Mouse (Mus musculus) heart, embryonic 12.5 days (tissue): Measurements from ENCODE around the gene Mrpl3. TPM values are rescaled to one million over a fixed set of nuclear protein-coding genes. Genes with fewer than 3 reads are reported as not detected.
"Not testable (repeated sequence)": the region's sequence is repeated elsewhere in the genome, so short reads cannot be mapped to it uniquely, and the experiment has no call there.

Experiments used
- ATAC-seq: fragments of 200-750 bp; cut with Nextera tagmentation; 2 replicates; pipeline ENCODE4 v1.8.0; 2017; ENCODE audit warnings: moderate TSS enrichment, moderate library complexity; ENCODE audit not compliant: insufficient number of reproducible peaks, low FRiP score
- H3K27ac ChIP-seq: fragments of 300-500 bp; sonication (generic); 2 replicates; pipeline ENCODE4 v1.5.1; 2016; ENCODE audit warnings: mild to moderate bottlenecking, moderate library complexity; ENCODE audit not compliant: poor library complexity, severe bottlenecking
- H3K27me3 ChIP-seq: fragments of 300-500 bp; sonication (generic); replicated peaks from 2 replicates; pipeline ENCODE4 v1.6.1; 2016; ENCODE audit warnings: mild to moderate bottlenecking, moderate library complexity
- H3K36me3 ChIP-seq: fragments of 300-500 bp; sonication (generic); 2 replicates; pipeline ENCODE4 v1.6.1; 2016; ENCODE audit warnings: mild to moderate bottlenecking, moderate library complexity
- H3K4me1 ChIP-seq: fragments of 300-500 bp; sonication (generic); replicated peaks from 2 replicates; pipeline ENCODE4 v1.6.1; 2016; ENCODE audit warnings: mild to moderate bottlenecking
- H3K4me2 ChIP-seq: fragments of 300-500 bp; sonication (generic); 2 replicates; pipeline ENCODE4 v1.6.1; 2016; ENCODE audit warnings: mild to moderate bottlenecking, moderate library complexity
- H3K4me3 ChIP-seq: fragments of 300-500 bp; sonication (generic); 2 replicates; pipeline ENCODE4 v1.5.1; 2016; ENCODE audit warnings: mild to moderate bottlenecking
- H3K9ac ChIP-seq: fragments of 300-500 bp; sonication (generic); 2 replicates; pipeline ENCODE4 v1.6.1; 2016; ENCODE audit warnings: mild to moderate bottlenecking, moderate library complexity
- H3K9me3 ChIP-seq: fragments of 300-500 bp; sonication (generic); replicated peaks from 2 replicates; pipeline ENCODE4 v1.6.1; 2016; ENCODE audit warnings: mild to moderate bottlenecking, moderate library complexity
- WGBS: fragments of 180-500 bp; shearing (Covaris S2); methylation state at CpG from one replicate; pipeline ENCODE4 v1.1.7; 2016; 5-methylcytosine and 5-hydroxymethylcytosine counted together
- polyA plus RNA-seq: library from polyadenylated mRNA; unstranded; fragments of >200 nt; fragmentation: Nextera tagmentation; extraction: Ambion mirVana; gene quantifications from 2 replicates; pipeline ENCODE4 v1.2.1, GENCODE M21; 2016

The Mrpl3 gene
- polyA plus RNA-seq, 1 experiment from 2014 or later = 116 TPM

- WGBS = 93% methylated on average over 10 of the region's 10 CpGs
- Histone ChIP-seq H3K4me3 (no peak overlapping the region), H3K4me1 (no peaks in the 10 kb centered on the region), H3K9ac (no peak overlapping the region), H3K9me3 (no peaks in the 10 kb centered on the region), H3K27me3 (no peaks in the 10 kb centered on the region), H3K4me2 (no peak overlapping the region), H3K27ac (no peak overlapping the region), H3K36me3 (peaks cover 84% of the 10 kb centered on the region)
- ATAC-seq = no peak
Observed at GRCm38 (mm10) chr9:105069106-105069505, 16.1 kb downstream of the Mrpl3 start.

GRCm38 (mm10) chr9:105072991-105073748 is 20.1 kb downstream of the Mrpl3 start:
- H3K27ac ChIP-seq = no peak overlapping the region
- no peaks in the 10 kb centered on the region for H3K27me3 ChIP-seq
- no peaks in the 10 kb centered on the region for H3K4me1 ChIP-seq
- no peak overlapping the region for H3K4me2 ChIP-seq
- no peak overlapping the region for H3K4me3 ChIP-seq
- ATAC-seq = no peak
- H3K9ac ChIP-seq = no peak overlapping the region
- 81% methylated on average over 4 of the region's 4 CpGs for WGBS
- H3K36me3 ChIP-seq = peaks cover 79% of the 10 kb centered on the region
- no peaks in the 10 kb centered on the region for H3K9me3 ChIP-seq

DNA sequence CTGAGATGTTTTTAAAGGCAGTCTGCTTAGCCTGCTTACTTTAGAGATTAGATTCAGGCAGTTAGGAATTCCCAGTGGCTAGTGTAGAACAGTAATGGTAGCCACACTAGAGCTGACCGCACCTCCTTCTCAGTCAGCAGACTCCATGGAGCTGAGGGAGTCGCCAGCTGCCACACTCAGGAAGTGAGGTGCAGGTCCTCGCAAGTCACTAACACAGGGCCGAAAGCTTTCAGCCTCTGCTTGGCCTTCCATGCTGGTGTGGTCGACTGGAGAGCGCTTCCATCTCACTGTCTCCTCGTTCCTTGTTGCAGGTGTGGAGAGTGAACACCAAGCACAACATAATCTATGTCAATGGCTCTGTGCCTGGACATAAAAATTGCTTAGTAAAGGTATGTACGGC is 21.8 kb downstream of the Mrpl3 start:
- H3K36me3 ChIP-seq = peaks cover 69% of the 10 kb centered on the region
- H3K9ac ChIP-seq = no peak overlapping the region
- no peak overlapping the region for H3K27ac ChIP-seq
- H3K4me1 ChIP-seq = no peaks in the 10 kb centered on the region
- no peaks in the 10 kb centered on the region for H3K27me3 ChIP-seq
- H3K4me2 ChIP-seq = no peak overlapping the region
- no peak overlapping the region for H3K4me3 ChIP-seq
- no peaks in the 10 kb centered on the region for H3K9me3 ChIP-seq
- WGBS = 87% methylated on average over 8 of the region's 8 CpGs
- ATAC-seq = no peak

DNA sequence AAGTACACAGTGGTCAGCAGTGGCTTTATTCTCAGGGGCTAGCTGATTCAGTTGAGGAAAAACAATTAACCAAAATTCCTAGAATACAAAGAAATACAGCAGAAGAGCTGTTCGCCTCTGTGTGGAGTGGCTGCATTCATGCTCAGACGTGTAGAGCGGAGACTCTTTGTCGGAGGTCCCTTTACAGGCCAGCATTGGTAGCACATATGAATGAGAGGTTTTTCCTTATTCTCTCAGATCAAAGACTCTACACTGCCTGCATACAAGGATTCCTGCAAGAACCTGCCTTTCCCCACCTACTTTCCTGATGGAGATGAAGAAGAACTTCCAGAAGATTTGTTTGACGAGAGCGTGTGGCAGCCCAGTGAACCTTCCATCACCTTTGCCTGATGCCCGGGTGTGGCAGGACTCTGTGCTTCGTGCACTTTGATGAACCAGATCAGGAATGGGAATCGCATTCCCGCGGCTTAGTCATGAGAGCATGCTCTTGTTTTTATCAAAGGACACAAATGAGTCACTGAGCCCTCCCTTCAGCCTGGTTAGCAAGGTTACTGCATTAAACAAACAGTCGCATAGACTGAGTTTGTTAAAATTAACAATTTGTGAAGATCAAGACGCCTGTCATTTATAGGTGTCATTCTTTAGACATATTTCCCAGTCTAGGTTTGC is 23.9 kb downstream of the Mrpl3 start:
- H3K4me2 ChIP-seq = no peak overlapping the region
- H3K9ac ChIP-seq = no peak overlapping the region
- H3K4me3 ChIP-seq = no peak overlapping the region
- WGBS = 82% methylated on average over 13 of the region's 13 CpGs
- ATAC-seq = no peak
- peaks cover 55% of the 10 kb centered on the region for H3K36me3 ChIP-seq
- no peak overlapping the region for H3K27ac ChIP-seq
- no peaks in the 10 kb centered on the region for H3K27me3 ChIP-seq
- no peaks in the 10 kb centered on the region for H3K4me1 ChIP-seq
- no peaks in the 10 kb centered on the region for H3K9me3 ChIP-seq

GRCm38 (mm10) chr9:105078460-105078859 is 25.4 kb downstream of the Mrpl3 start:
- no peak overlapping the region for H3K9ac ChIP-seq
- no peaks in the 10 kb centered on the region for H3K4me1 ChIP-seq
- WGBS = 82% methylated on average over 4 of the region's 4 CpGs
- H3K9me3 ChIP-seq = no peaks in the 10 kb centered on the region
- H3K27me3 ChIP-seq = no peaks in the 10 kb centered on the region
- no peak for ATAC-seq
- H3K27ac ChIP-seq = no peak overlapping the region
- H3K4me2 ChIP-seq = no peak overlapping the region
- H3K36me3 ChIP-seq = peaks cover 39% of the 10 kb centered on the region
- no peak overlapping the region for H3K4me3 ChIP-seq

DNA sequence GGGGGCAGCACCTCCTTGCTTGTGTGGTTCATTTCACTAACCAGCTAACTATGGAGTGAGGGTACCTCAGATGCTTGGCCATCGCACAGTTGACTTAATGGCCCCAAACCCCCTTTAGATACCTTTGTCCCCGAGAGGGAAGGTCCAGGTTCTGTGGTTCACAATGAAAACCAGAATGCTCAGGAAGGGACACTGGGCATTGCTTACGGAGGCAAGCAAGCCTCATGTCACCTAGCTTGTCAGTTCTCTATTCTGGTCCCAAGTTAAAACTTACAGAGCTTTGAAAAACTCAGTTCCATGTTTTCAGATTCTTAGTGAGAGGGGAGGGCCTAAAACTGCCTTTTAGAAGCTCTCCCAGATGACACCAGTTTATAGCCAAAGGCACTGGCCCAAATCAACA is 27.2 kb downstream of the Mrpl3 start:
- H3K4me3 ChIP-seq = no peak overlapping the region
- peaks cover 23% of the 10 kb centered on the region for H3K36me3 ChIP-seq
- no peaks in the 10 kb centered on the region for H3K27me3 ChIP-seq
- no peak overlapping the region for H3K4me2 ChIP-seq
- H3K27ac ChIP-seq = no peak overlapping the region
- H3K4me1 ChIP-seq = no peaks in the 10 kb centered on the region
- H3K9ac ChIP-seq = no peak overlapping the region
- no peak for ATAC-seq
- 0 out of 2 replicates have a peak, but pooled peaks cover 3% of the 10 kb centered on the region for H3K9me3 ChIP-seq
- 81% methylated on average over 3 of the region's 3 CpGs for WGBS

GRCm38 (mm10) chr9:105100807-105101570 is 48.0 kb downstream of the Mrpl3 start:
- H3K4me3 ChIP-seq = no peak overlapping the region
- no peaks in the 10 kb centered on the region for H3K36me3 ChIP-seq
- WGBS = 60% methylated on average over 15 of the region's 15 CpGs
- H3K27me3 ChIP-seq = no peaks in the 10 kb centered on the region
- no peaks in the 10 kb centered on the region for H3K9me3 ChIP-seq
- ATAC-seq = no peak
- no peak overlapping the region for H3K27ac ChIP-seq
- H3K4me1 ChIP-seq = no peaks in the 10 kb centered on the region
- no peak overlapping the region for H3K9ac ChIP-seq
- H3K4me2 ChIP-seq = no peak overlapping the region

GRCm38 (mm10) chr9:105101911-105102310 is 48.9 kb downstream of the Mrpl3 start:
- H3K4me1 ChIP-seq = no peaks in the 10 kb centered on the region
- no peaks in the 10 kb centered on the region for H3K9me3 ChIP-seq
- H3K27ac ChIP-seq = no peak overlapping the region
- H3K4me3 ChIP-seq = no peak overlapping the region
- no peaks in the 10 kb centered on the region for H3K27me3 ChIP-seq
- WGBS = 60% methylated on average over 1 of the region's 1 CpGs
- ATAC-seq = no peak
- no peaks in the 10 kb centered on the region for H3K36me3 ChIP-seq
- H3K4me2 ChIP-seq = no peak overlapping the region
- no peak overlapping the region for H3K9ac ChIP-seq

DNA sequence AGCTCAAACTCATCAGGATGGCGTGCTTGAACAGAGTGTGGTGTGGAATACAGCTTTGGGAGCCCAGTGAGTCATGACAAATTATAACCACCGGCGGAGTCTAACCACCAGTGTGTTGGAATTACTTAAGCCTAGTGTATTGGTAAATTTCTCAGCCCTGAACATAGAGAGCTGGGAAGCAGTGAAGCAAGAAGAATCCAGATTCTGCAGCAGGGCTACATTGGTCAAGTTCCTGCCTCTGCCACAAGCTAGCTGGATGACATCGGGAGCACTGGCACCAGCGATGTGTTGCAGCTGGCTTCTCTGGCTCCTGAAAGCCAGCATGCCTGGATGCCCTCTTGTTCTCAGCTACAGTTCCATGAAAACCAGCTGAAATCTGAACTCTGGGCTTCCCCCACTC is 50.9 kb downstream of the Mrpl3 start:
- Histone ChIP-seq H3K9me3 (no peaks in the 10 kb centered on the region), H3K27ac (no peak overlapping the region), H3K27me3 (no peaks in the 10 kb centered on the region), H3K36me3 (no peaks in the 10 kb centered on the region), H3K4me1 (no peaks in the 10 kb centered on the region), H3K4me2 (no peak overlapping the region), H3K4me3 (no peak overlapping the region), H3K9ac (no peak overlapping the region)
- WGBS = 85% methylated on average over 5 of the region's 5 CpGs
- no peak for ATAC-seq

DNA sequence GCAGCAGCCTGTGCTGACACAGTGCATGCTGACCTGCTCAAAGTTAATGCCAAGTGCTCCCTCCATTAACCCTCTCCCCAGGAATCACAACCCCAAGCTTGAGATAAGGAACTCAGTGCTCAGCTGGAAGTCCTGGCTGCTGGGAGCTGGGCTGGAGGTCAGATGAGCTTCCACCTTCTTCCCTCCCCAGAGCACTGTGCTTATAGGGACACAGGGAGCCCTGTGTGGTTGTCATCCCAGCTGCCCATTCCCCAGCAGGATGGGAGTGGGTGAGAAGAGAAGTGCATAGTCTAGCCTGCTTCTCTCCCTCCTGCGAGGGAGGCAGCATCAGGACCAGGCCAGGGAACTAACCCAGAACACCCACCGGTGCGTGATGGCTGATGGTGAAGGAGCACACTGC is 72.2 kb downstream of the Mrpl3 start:
- H3K27me3 ChIP-seq, H3K27ac ChIP-seq, H3K4me1 ChIP-seq, ATAC-seq, H3K9ac ChIP-seq, H3K4me3 ChIP-seq, H3K9me3 ChIP-seq, H3K36me3 ChIP-seq, H3K4me2 ChIP-seq: not testable (repeated sequence)
- WGBS = 59% methylated on average over 3 of the region's 3 CpGs
